Comparison of ENCODE assay signal across 9 mouse cellular contexts in genomic region chr8:3475715-3476429, GRCm38 (mm10). TPM values are rescaled to one million over a fixed set of nuclear protein-coding genes. Genes with fewer than 3 reads are reported as not detected.
DNase-seq lines count a peak whose midpoint lies in the region; ATAC-seq and TF ChIP-seq lines count a peak whose summit lies in the region.
"Had no signal": no experiment of that assay in that cellular context is flagged by ENCODE, and none has a peak within 500 bp of the region (broad histone marks: within the 10 kb centered on the region; RNA-seq: fewer than 3 reads in every experiment).

No protein-coding gene starts in this region.

- no peaks in the 10 kb centered on the region for H3K36me3 ChIP-seq in lung, embryonic 16.5 days (ENCODE audit: control insufficient read depth, insufficient read depth, low read length)
- H3K36me3 ChIP-seq in forebrain, embryonic 12.5 days (replicated peaks), result no peaks in the 10 kb centered on the region
- no peaks in the 10 kb centered on the region for H3K36me3 ChIP-seq in liver, embryonic 12.5 days
- no peaks in the 10 kb centered on the region for H3K36me3 ChIP-seq in small intestine, adult 2 months (ENCODE audit: control insufficient read depth, insufficient read depth, low read length)

- ATAC-seq in lung, embryonic 16.5 days (ENCODE audit: low read depth), result peak; percentile 36; the same call in 1 of the 2 replicates
- ATAC-seq in forebrain, embryonic 12.5 days (ENCODE audit: low FRiP score), result peak; percentile 20; the same call in 1 of the 2 replicates
- no peak for ATAC-seq in liver, embryonic 12.5 days
- no peak; the same call in 1 of the 2 replicates for ATAC-seq in monocyte, adult 5-6 weeks (replicated peaks; ENCODE audit: insufficient number of reproducible peaks, low FRiP score, low TSS enrichment, poor library complexity, severe bottlenecking)

- no peaks in the 10 kb centered on the region for H3K4me1 ChIP-seq in lung, embryonic 16.5 days (replicated peaks; ENCODE audit: control insufficient read depth, insufficient read depth, low read length)
- no peaks in the 10 kb centered on the region for H3K4me1 ChIP-seq in forebrain, embryonic 12.5 days
- H3K4me1 ChIP-seq in liver, embryonic 12.5 days, result no peaks in the 10 kb centered on the region
- H3K4me1 ChIP-seq in small intestine, adult 2 months (ENCODE audit: control insufficient read depth, insufficient read depth, insufficient read length, low read length), result peaks cover 5% of the 10 kb centered on the region

- TF ChIP-seq CTCF in small intestine, adult 2 months (IDR thresholded peaks at IDR 0.05; ENCODE audit: extremely low read depth, insufficient read length, insufficient replicate concordance, low read depth, low read length), result no peak

- no peak for DNase-seq in lung, postnatal 4 days
- no peak for DNase-seq in left cerebral cortex, postnatal 36 days (ENCODE audit: low spot score in 2 of 2)
- DNase-seq in frontal cortex, postnatal 14 days (ENCODE audit: low spot score in 2 of 2), result no peak

- intact Hi-C loops in left cerebral cortex, postnatal 36 days (cut with DNase I), result no loop called here

- H3K4me3 ChIP-seq in lung, embryonic 16.5 days (ENCODE audit: low read length), result peak overlapping the region; percentile 28
- H3K4me3 ChIP-seq in forebrain, embryonic 12.5 days (replicated peaks), result peak overlapping the region; percentile 22
- peak overlapping the region; percentile 18; the same call in 1 of the 2 replicates for H3K4me3 ChIP-seq in liver, embryonic 12.5 days
- H3K4me3 ChIP-seq in small intestine, adult 2 months (ENCODE audit: low read depth, low read length), result peak overlapping the region; percentile 36

- no peak for TF ChIP-seq POLR2A in small intestine, adult 2 months (IDR thresholded peaks at IDR 0.05; ENCODE audit: low read depth, low read length)

- no peaks in the 10 kb centered on the region for H3K9me3 ChIP-seq in lung, embryonic 16.5 days (ENCODE audit: control insufficient read depth, low read length)
- no peaks in the 10 kb centered on the region for H3K9me3 ChIP-seq in forebrain, embryonic 12.5 days
- no peaks in the 10 kb centered on the region for H3K9me3 ChIP-seq in liver, embryonic 12.5 days (replicated peaks)

- WGBS in lung, embryonic 16.5 days, result 18% methylated on average over 37 of the region's 37 CpGs
- WGBS in forebrain, embryonic 12.5 days, result 26% methylated on average over 37 of the region's 37 CpGs
- WGBS in liver, embryonic 12.5 days (ENCODE audit: insufficient replicate concordance), result 20% methylated on average over 37 of the region's 37 CpGs
- WGBS in small intestine, adult 2 months, result 29% methylated on average over 37 of the region's 37 CpGs

- peak overlapping the region; percentile 53 for H3K4me2 ChIP-seq in lung, embryonic 16.5 days (ENCODE audit: low read depth, low read length)
- peak overlapping the region; percentile 42 for H3K4me2 ChIP-seq in forebrain, embryonic 12.5 days
- H3K4me2 ChIP-seq in liver, embryonic 12.5 days, result peak overlapping the region; percentile 46

- H3K27ac ChIP-seq in lung, embryonic 16.5 days (ENCODE audit: low read length), result no peak overlapping the region
- no peak overlapping the region for H3K27ac ChIP-seq in forebrain, embryonic 12.5 days
- H3K27ac ChIP-seq in liver, embryonic 12.5 days, result no peak overlapping the region
- H3K27ac ChIP-seq in small intestine, adult 2 months (ENCODE audit: insufficient read depth, low read depth, low read length), result no peak overlapping the region

- no peaks in the 10 kb centered on the region; the same call in 1 of the 2 replicates for H3K27me3 ChIP-seq in lung, embryonic 16.5 days (ENCODE audit: control insufficient read depth, insufficient read depth, low read depth, low read length)
- H3K27me3 ChIP-seq in forebrain, embryonic 12.5 days, result peaks cover 20% of the 10 kb centered on the region
- H3K27me3 ChIP-seq in liver, embryonic 12.5 days (replicated peaks), result peaks cover 31% of the 10 kb centered on the region
- no peaks in the 10 kb centered on the region for H3K27me3 ChIP-seq in small intestine, adult 2 months (ENCODE audit: control insufficient read depth, insufficient read depth, low read length)

- no peak overlapping the region for H3K9ac ChIP-seq in lung, embryonic 16.5 days (ENCODE audit: low read length)
- no peak overlapping the region for H3K9ac ChIP-seq in forebrain, embryonic 12.5 days
- H3K9ac ChIP-seq in liver, embryonic 12.5 days, result no peak overlapping the region

RNA-seq across cellular contexts. Expression of gene Tex45, which starts 5.2 kb away (rescaled TPM):
- not detected in 2 replicates for polyA plus RNA-seq in lung, embryonic 16.5 days (2015; fragmentation: Nextera tagmentation; extraction: Ambion mirVana)
- polyA plus RNA-seq in forebrain, embryonic 12.5 days (2016; fragmentation: Nextera tagmentation; extraction: Ambion mirVana), result not detected in 2 replicates
- 0.08 TPM in 1 of 2 replicates, not detected in the other for polyA plus RNA-seq in liver, embryonic 12.5 days (2016; fragmentation: Nextera tagmentation; extraction: Ambion mirVana)
- polyA plus RNA-seq in small intestine, adult 2 months (2012; rRNA removed), result 0.08 and 0.11 TPM in 2 replicates
- total RNA-seq in left cerebral cortex, postnatal 36 days (2021), result under 1 TPM in 1 of 2 experiments, not detected in 1; 0.61 TPM
- total RNA-seq in monocyte, adult 5-6 weeks (2017), result 0.29 TPM in 1 of 3 replicates, not detected in the others
- total RNA-seq: liver, adult 2 months had no signal

RNA-seq across cellular contexts. Expression of gene Pex11g, which starts 8.4 kb away (rescaled TPM):
- 9.5 and 11.1 TPM in 2 replicates for polyA plus RNA-seq in lung, embryonic 16.5 days (2015; fragmentation: Nextera tagmentation; extraction: Ambion mirVana)
- polyA plus RNA-seq in forebrain, embryonic 12.5 days (2016; fragmentation: Nextera tagmentation; extraction: Ambion mirVana), result 3.7 and 4.4 TPM in 2 replicates
- polyA plus RNA-seq in liver, embryonic 12.5 days (2016; fragmentation: Nextera tagmentation; extraction: Ambion mirVana), result 3.4 and 3.6 TPM in 2 replicates
- polyA plus RNA-seq in small intestine, adult 2 months (2012; rRNA removed), result 9.6 and 13.0 TPM in 2 replicates
- 1 to 10 TPM in 1 of 2 experiments, under 1 TPM in 1; 0.54 to 1.3 TPM for total RNA-seq in left cerebral cortex, postnatal 36 days (2021)
- total RNA-seq in monocyte, adult 5-6 weeks (2017), result 1.7 to 2.1 TPM in 2 of 3 replicates, not detected in the other

RNA-seq across cellular contexts. Expression of gene Zfp358, which starts 17.1 kb away (rescaled TPM):
- 39.1 and 41.8 TPM in 2 replicates for polyA plus RNA-seq in lung, embryonic 16.5 days (2015; fragmentation: Nextera tagmentation; extraction: Ambion mirVana)
- 69.3 and 78.4 TPM in 2 replicates for polyA plus RNA-seq in forebrain, embryonic 12.5 days (2016; fragmentation: Nextera tagmentation; extraction: Ambion mirVana)
- polyA plus RNA-seq in liver, embryonic 12.5 days (2016; fragmentation: Nextera tagmentation; extraction: Ambion mirVana), result 7.9 and 8.1 TPM in 2 replicates
- 20.2 and 40.0 TPM in 2 replicates for polyA plus RNA-seq in small intestine, adult 2 months (2012; rRNA removed)
- total RNA-seq in left cerebral cortex, postnatal 36 days (2021), result 10 to 100 TPM; 28.7 to 30.8 TPM
- 1.6 to 2.7 TPM (median 2.0 TPM) in 3 replicates for total RNA-seq in monocyte, adult 5-6 weeks (2017)

RNA-seq across cellular contexts. Expression of gene Mcoln1, which starts 24.4 kb away (rescaled TPM):
- 48.0 and 53.0 TPM in 2 replicates for polyA plus RNA-seq in lung, embryonic 16.5 days (2015; fragmentation: Nextera tagmentation; extraction: Ambion mirVana)
- 68.5 and 72.4 TPM in 2 replicates for polyA plus RNA-seq in forebrain, embryonic 12.5 days (2016; fragmentation: Nextera tagmentation; extraction: Ambion mirVana)
- 25.7 and 26.9 TPM in 2 replicates for polyA plus RNA-seq in liver, embryonic 12.5 days (2016; fragmentation: Nextera tagmentation; extraction: Ambion mirVana)
- 123 and 389 TPM in 2 replicates for polyA plus RNA-seq in small intestine, adult 2 months (2012; rRNA removed)
- 10 to 100 TPM; 78.8 to 98.1 TPM for total RNA-seq in left cerebral cortex, postnatal 36 days (2021)
- 46.3 to 51.3 TPM (median 48.3 TPM) in 3 replicates for total RNA-seq in monocyte, adult 5-6 weeks (2017)

RNA-seq across cellular contexts. Expression of gene Pnpla6, which starts 39.3 kb away (rescaled TPM):
- polyA plus RNA-seq in lung, embryonic 16.5 days (2015; fragmentation: Nextera tagmentation; extraction: Ambion mirVana), result 27.3 and 30.9 TPM in 2 replicates
- polyA plus RNA-seq in forebrain, embryonic 12.5 days (2016; fragmentation: Nextera tagmentation; extraction: Ambion mirVana), result 22.7 and 24.2 TPM in 2 replicates
- 14.7 and 17.1 TPM in 2 replicates for polyA plus RNA-seq in liver, embryonic 12.5 days (2016; fragmentation: Nextera tagmentation; extraction: Ambion mirVana)
- 40.3 and 88.6 TPM in 2 replicates for polyA plus RNA-seq in small intestine, adult 2 months (2012; rRNA removed)
- 10 to 100 TPM; 55.9 to 79.2 TPM for total RNA-seq in left cerebral cortex, postnatal 36 days (2021)
- total RNA-seq in monocyte, adult 5-6 weeks (2017), result 30.8 to 45.4 TPM (median 31.3 TPM) in 3 replicates

Comparison
In these comparisons a context has a peak if more than half of its experiments do, and no peak if none do; other contexts are left out.
1. ATAC-seq: peak in lung, embryonic 16.5 days (single experiment) and forebrain, embryonic 12.5 days (single experiment); none in liver, embryonic 12.5 days (single experiment) and monocyte, adult 5-6 weeks (single experiment).
2. Peak in every context shown above with its lines, with median percentiles within 50 percentile points of each other: H3K4me2 ChIP-seq and H3K4me3 ChIP-seq.